Mouse (Mus musculus) c-Kit-positive CD71-positive TER-119-negative erythroid progenitor cells, embryonic 14.5 days (primary cell): ENCODE measurements around the gene Dnajb2.

Experiments
- DNase-seq: peaks from one replicate; pipeline ENCODE4 v3.0.0-alpha.2; 2013; ENCODE audit warnings: low read depth

The Dnajb2 gene

DNA sequence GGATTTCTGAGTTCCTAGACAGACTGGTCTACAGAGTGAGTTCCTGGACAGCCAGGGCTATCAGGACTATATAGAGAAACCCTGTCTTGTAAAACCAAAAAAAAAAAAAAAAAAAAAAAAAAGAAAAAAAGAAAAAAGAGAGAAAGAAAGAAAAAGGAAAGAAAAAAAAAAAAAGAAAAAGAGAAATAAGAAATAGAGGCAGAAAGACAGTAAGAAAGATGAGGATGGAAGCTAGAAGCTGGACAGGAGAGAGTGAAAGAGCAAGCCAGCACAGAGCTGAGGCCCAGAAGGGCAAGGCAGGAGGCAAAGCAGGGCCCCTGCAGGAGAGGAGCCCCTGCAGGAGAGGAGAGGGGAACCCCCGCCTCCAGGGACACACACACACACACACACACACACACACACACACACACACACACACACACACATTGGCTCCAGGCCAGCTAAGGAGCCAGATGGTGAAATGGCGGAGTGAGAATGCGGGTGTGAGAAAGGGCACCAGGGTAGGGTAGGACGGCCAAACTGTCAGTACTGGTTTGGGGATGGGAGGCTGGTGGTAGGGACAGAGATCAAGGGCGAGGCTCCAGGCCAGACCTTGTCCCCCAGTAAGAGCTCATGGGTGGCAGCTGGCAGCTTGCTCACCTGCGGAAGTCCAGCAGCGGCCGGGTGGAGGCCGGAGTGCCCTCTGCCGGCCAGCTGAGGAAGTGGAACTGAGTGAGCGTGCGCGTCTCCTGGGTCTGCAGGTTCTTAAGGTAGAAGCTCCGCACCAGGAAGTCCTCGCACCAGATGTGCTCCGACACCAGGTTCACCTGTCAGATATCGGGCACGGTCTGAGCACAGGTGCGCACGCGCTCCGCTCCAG, 15.1 kb downstream of the Dnajb2 start:
- DNase-seq: peak; percentile 63

DNA sequence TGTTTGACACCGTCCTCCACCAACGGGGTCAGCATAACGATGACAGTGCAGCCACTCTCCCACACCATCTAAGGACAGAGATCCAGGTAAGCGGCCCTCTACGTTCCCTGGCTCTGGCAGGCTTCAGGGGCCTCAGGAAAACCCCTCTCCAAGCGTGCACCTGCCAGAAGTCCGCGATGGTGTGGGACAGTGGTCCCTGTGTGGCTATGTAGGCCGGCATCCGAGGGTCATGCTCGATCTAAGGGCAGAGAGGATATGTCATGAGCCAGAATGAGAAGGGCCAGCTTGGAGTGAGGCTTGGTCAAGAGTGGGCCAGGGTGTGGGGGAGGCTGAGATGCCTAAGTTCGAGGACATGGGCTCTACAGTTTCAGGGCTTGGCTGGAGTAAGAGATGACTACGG, 16.1 kb downstream of the Dnajb2 start:
- DNase-seq: no peak

DNA sequence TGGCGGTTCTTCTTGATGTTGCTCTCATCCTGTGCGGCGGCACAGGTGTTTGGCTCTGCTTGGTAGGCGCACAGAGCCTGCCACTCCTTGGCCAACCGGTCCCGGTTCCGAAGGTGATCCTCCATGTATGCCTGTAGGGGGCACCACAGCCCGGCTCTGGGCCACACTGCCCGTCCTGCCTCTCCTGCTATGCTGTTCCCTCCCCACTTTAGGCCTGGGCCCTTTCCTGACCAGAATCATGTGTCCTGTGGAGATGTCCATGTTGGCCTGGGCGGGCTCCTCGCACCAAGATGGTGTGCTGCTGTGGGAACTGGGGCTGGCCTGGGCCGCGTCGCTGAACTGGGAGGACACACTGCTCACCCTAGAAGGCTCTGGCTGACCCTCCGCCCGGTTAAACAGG, 16.8 kb downstream of the Dnajb2 start:
- no peak for DNase-seq

GRCm38 (mm10) chr1:75253849-75254624, 17.8 kb downstream of the Dnajb2 start:
- DNase-seq: peak; percentile 69

DNA sequence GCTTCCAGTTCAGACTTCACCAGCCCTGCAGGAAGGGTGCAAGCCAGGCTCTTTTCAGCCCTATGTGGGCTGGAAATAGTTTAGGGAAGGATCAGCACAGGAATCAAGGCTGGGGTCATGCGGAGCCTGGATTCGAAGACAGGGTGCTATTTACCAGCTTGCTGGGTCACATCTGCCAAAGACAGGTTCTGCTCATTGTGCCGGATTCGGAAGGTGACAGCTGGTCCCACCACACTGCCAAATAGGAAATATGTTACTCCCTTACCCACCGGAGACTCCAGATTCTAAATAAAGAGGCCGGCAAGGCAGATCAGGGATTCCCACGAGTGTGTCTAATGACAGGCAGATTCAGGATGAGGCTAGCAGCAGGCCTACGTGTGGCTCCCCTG, 18.4 kb downstream of the Dnajb2 start:
- DNase-seq: no peak

- no peak for DNase-seq
Observed at GRCm38 (mm10) chr1:75255516-75256046, 19.4 kb downstream of the Dnajb2 start.

DNA sequence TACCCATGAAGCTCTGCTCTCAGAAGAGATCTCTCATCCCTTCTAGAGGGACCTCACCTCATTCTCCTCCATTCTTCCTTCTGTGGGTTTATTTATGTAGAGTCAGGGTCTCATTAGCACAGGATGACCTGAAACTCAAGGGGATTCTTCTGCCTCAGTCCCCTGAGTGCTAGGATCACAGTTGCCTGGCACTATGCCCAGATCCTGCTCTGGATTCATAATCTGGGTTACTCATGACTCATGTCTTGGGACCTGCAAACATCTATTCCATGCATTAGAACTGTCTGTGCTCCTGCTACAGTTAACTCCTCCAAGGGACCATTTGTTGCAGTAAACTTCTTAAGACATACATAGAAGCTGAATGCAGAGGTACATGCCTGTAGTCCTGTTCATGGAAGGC, 25.1 kb downstream of the Dnajb2 start:
- no peak for DNase-seq

GRCm38 (mm10) chr1:75262969-75263951, 27.1 kb downstream of the Dnajb2 start:
- peak; percentile 68 for DNase-seq

- no peak for DNase-seq
Observed at GRCm38 (mm10) chr1:75264091-75264880, 28.1 kb downstream of the Dnajb2 start, which contains the start of gene Ptprn. Ptprn (minus strand) TSS chr1:75264502.

DNA sequence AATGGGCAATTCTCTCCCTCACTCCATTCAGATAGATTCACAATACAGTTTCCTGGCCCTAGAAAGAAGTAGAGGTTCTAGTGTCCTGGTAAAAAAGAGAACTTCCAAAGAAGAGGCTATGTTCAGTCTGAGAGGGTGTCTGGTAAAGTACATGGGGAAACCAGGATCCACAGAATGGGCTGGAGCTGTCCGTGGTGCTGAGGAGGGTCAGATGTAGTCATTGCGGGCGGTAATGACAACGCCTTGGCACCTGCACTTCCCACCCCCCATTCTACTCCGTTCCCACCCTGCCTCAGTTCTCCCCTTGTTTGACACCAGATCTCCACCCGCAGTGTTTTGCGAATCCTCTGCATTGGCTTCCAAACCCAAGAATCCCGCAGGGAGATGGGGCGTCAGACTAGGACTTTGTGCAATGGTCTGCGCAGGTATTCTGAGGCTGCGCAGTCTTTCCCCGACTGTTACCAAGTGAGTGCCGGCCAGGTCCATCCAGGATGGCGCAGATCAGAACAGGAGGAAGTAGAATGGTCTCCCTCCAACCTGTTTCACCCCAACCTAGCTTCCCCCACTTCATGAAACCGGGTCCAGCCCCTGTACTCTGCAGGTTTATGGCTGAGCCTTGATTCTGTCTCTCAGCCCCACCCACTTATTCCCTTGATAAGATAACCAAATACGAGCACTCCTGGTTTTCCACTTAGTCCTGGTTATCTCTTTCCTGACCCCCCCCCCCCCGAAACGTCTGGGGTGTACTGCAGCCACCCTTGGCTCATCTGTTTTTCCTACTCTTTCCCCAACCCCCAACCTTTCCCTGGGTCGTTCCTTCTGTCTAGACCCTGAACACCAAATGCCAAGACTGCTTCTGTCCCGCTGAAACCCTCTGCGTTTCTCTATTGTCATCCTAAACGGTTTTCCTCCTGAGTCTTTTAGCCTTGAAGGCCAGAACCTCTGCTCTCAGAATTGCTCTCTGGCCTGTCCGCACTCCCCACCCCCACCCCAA, 41.3 kb downstream of the Dnajb2 start:
- DNase-seq: peak; percentile 46

DNA sequence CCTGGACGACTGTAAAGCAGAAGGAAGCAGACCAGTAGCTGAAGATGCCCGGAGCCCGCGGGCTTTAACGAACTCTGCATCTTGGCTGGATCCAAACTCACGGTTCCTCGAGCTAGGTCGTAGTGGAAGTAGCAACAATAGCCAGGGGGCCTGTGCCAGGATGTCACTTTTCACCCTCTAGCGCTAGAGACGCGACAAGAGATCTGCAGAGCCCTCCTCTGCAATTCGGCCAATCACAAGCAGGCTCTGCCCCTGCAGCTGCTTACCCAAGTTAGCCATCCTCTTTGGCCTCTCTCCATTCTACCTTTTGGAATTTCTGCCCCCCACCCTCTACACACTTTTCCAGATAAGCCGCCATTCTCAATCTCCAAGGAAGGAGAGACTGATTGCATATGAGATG, 42.0 kb downstream of the Dnajb2 start, which contains the start of gene Resp18:
TSS of gene Resp18 (minus strand) at position 188 of the 400 bp plus-strand sequence.
- no peak for DNase-seq

GRCm38 (mm10) chr1:75283017-75283416, 46.8 kb downstream of the Dnajb2 start:
- no peak for DNase-seq

- DNase-seq: no peak
Observed at GRCm38 (mm10) chr1:75284911-75285310, 48.7 kb downstream of the Dnajb2 start.

GRCm38 (mm10) chr1:75289376-75289775, 53.2 kb downstream of the Dnajb2 start:
- no peak for DNase-seq

- no peak for DNase-seq
Observed at GRCm38 (mm10) chr1:75289888-75290431, 53.8 kb downstream of the Dnajb2 start.

DNA sequence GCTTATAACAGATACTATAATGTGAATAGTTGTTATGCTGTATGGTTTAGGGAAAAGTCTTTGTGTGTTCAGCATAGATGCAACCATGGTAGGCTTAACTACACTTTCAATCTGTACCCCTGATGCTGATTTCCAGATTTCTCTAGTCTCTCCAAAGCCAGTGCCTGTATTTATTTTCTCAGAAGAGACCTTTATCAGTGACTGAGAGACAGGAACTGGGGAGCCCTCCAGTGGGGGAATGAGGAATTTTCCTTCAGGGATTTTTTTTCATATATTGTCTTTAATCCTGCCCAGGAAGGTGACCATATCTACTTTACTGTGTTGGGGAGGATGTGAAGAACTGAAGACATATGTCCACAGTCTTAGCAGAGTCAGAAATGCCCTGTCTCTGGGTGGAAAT, 54.4 kb downstream of the Dnajb2 start:
- DNase-seq: peak; percentile 20

DNA sequence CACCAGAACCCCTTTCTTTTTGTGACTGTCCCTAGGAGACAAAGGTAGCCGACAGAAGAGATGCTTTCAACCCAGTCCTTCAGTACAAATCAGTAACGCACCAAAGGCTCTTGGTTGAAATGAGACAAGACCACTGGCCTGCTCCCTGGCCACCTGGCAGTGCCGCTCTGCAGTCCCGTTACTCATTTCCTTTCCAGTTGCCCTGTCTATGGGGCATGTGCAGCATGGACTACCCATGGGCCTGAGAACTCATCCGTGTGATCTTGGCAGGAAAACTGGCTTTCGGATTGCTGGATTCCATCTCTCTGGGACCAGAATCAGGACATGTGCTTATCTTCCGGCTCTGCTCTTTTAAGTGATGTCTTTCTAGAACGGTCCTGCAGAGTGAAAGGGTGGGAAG, 55.1 kb downstream of the Dnajb2 start:
- no peak for DNase-seq

GRCm38 (mm10) chr1:75292476-75293330, 56.5 kb downstream of the Dnajb2 start:
- no peak for DNase-seq
